Mouse (Mus musculus): Measurements from ENCODE around the gene Dlg3. TPM values are rescaled to one million over a fixed set of nuclear protein-coding genes. Genes with fewer than 3 reads are reported as not detected.

Dlg3 gene
- polyA plus RNA-seq, 1 experiment from 2014 or later = 9.4 TPM

DNA sequence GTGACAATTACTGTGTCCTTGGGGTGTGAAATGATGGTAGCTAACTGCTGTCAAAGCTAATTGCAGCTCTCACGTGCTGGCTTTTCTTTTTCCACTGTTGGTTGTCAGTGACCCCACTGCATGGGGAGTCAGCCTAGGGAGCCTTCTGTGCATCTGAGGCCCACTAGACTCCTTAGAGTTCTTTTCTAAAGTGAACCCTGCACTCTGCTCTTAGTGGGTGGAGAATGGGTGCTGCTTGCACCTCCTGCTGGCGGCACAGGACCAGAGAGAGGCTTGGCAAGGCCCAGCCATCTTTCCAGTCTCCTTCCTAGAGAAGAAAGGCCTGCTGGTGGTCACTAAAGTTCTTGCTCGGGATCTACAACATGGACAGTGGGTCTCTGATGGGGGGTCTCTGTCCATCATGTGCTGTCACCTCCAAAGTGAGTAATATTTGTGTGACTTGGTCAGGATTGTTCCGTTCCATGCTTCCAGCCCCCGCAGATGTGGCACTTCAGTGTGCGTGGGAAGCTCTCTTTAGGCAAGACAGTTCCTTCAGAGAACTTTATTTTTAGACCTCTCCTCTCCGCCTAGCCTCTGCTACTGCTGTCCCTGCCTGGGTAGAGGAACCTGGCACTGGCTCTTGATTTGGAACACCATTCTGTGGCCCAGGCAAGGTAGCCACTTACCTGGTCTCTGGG, 30.5 kb downstream of the Dlg3 start:
- H3K36me3 ChIP-seq = peaks cover 16% of the 10 kb centered on the region
- no peak overlapping the region for H3K4me3 ChIP-seq (replicated peaks)
- H3K9me3 ChIP-seq = no peaks in the 10 kb centered on the region
- H3K27me3 ChIP-seq = no peaks in the 10 kb centered on the region
- no peak for ATAC-seq
- WGBS = 83% methylated on average over 7 of the region's 7 CpGs
- H3K9ac ChIP-seq (replicated peaks) = no peak overlapping the region
- no peak overlapping the region for H3K4me2 ChIP-seq (replicated peaks)
- H3K4me1 ChIP-seq (replicated peaks) = peaks cover 13% of the 10 kb centered on the region; the same call in 1 of the 2 replicates
- no peak overlapping the region for H3K27ac ChIP-seq

DNA sequence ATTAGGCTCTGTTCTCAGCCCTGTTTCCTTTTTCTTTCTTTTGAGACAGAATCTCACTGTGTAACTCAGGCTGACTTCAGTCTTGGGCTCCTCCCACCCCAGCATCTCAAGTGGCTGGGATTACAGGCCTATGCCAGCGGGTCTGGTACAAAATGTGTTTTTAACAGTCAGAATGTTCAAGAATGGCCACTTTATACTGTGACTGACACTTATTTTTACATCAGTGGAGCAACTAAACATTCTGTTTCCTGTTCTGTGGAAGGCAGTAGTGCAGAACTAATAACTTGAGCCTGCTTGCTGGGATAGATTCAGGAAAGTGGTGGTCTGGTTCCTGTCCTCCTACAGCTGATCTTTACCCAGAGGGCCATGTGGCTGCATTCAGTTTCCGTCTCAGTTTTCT, 33.1 kb downstream of the Dlg3 start:
- Histone ChIP-seq H3K9ac (replicated peaks) (no peak overlapping the region), H3K36me3 (peaks cover 16% of the 10 kb centered on the region), H3K9me3 (no peaks in the 10 kb centered on the region), H3K4me3 (replicated peaks) (no peak overlapping the region), H3K27ac (peak overlapping the region; percentile 56; the same call in 1 of the 2 replicates), H3K27me3 (no peaks in the 10 kb centered on the region), H3K4me2 (replicated peaks) (no peak overlapping the region), H3K4me1 (replicated peaks) (peaks cover 5% of the 10 kb centered on the region; the same call in 1 of the 2 replicates)
- ATAC-seq = no peak
- 45% methylated on average over 2 of the region's 2 CpGs for WGBS

- Histone ChIP-seq H3K9me3 (no peaks in the 10 kb centered on the region), H3K4me2 (replicated peaks) (no peak overlapping the region), H3K4me1 (replicated peaks) (peaks cover 3% of the 10 kb centered on the region; the same call in 1 of the 2 replicates), H3K4me3 (replicated peaks) (no peak overlapping the region), H3K9ac (replicated peaks) (no peak overlapping the region), H3K27ac (no peak overlapping the region), H3K36me3 (peaks cover 17% of the 10 kb centered on the region), H3K27me3 (no peaks in the 10 kb centered on the region)
- ATAC-seq = no peak
- WGBS = 75% methylated on average over 6 of the region's 6 CpGs
These were observed 34.5 kb downstream of the Dlg3 start for GRCm38 (mm10) chrX:100802034-100802433.

DNA sequence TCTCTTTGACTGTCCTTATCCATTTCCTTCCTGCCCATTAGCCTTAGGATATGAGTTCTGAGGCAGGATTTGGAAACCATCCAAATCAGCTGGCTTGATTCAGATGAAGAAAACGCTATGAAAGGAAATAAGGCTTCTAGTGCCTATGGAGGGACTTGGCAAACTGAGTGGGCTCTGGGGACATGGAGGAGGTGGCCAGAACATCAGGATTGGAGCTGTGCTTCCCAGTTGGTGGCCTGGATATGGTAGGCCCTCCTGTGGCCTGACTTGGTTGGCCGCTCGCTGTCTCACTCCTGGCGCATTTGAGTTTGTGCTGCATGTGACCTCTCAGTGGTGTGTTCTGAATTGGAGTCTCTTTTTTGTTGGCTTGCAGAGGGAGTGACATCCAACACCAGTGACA, 43.6 kb downstream of the Dlg3 start:
- H3K4me1 ChIP-seq (replicated peaks) = no peaks in the 10 kb centered on the region
- no peak for ATAC-seq
- no peaks in the 10 kb centered on the region for H3K9me3 ChIP-seq
- no peak overlapping the region for H3K4me2 ChIP-seq (replicated peaks)
- no peaks in the 10 kb centered on the region for H3K27me3 ChIP-seq
- no peak overlapping the region for H3K4me3 ChIP-seq (replicated peaks)
- WGBS = 88% methylated on average over 4 of the region's 4 CpGs
- no peak overlapping the region for H3K9ac ChIP-seq (replicated peaks)
- no peak overlapping the region for H3K27ac ChIP-seq
- peaks cover 89% of the 10 kb centered on the region for H3K36me3 ChIP-seq

GRCm38 (mm10) chrX:100814139-100814538, 46.6 kb downstream of the Dlg3 start:
- 82% methylated on average over 8 of the region's 8 CpGs for WGBS
- H3K36me3 ChIP-seq = peaks cover 83% of the 10 kb centered on the region

DNA sequence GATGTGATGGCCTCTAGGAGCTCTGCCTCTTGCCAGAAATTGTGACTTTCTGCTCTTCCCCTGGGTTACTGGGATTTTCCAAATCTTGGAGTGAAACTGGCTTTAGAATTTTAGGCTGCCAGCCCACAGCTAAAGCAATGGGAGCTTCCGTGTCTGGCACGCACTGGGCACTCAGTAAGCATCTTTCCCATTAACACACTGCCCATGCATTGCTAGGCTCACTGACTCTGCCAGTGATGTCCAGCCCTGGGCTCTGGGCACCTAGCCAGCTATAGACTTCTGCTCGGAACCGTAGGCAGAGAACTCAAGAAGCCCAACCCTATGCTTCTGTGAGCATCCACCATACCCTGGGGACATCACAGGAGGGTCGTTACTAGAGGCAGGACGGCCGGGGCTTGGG, 48.2 kb downstream of the Dlg3 start:
- 90% methylated on average over 7 of the region's 7 CpGs for WGBS
- Histone ChIP-seq H3K27me3 (no peaks in the 10 kb centered on the region), H3K9me3 (no peaks in the 10 kb centered on the region), H3K4me1 (replicated peaks) (no peaks in the 10 kb centered on the region), H3K9ac (replicated peaks) (no peak overlapping the region), H3K27ac (no peak overlapping the region), H3K4me2 (replicated peaks) (no peak overlapping the region), H3K4me3 (replicated peaks) (no peak overlapping the region), H3K36me3 (peaks cover 67% of the 10 kb centered on the region)
- no peak for ATAC-seq

More at GRCm38 (mm10) chrX:100814139-100814538, 46.6 kb downstream of the Dlg3 start:
- H3K4me1 ChIP-seq (replicated peaks) = no peaks in the 10 kb centered on the region
- H3K4me3 ChIP-seq (replicated peaks) = no peak overlapping the region
- H3K9ac ChIP-seq (replicated peaks) = no peak overlapping the region
- no peaks in the 10 kb centered on the region for H3K27me3 ChIP-seq
- no peak overlapping the region for H3K4me2 ChIP-seq (replicated peaks)
- ATAC-seq = no peak
- no peaks in the 10 kb centered on the region for H3K9me3 ChIP-seq
- H3K27ac ChIP-seq = no peak overlapping the region

DNA sequence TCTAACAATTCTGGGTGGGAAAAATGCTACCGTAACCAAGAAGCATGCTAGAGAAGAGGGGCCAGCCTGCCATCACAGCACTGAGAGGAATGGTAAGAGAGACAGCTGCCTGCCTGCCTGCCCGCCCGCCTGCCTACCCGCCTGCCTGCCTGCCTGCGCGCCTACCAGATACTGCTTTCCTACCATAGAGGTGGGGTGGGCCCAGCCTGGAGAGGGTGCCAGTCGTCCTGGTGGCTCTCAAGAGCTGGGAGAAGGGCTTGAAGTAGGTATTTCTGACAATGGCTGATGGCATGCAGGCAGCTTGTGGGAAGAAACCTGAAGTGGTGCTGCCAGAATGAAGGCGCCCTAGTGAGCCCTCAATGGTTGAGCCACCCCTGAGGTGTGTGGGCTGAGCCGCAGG, 51.2 kb downstream of the Dlg3 start:
- no peaks in the 10 kb centered on the region for H3K27me3 ChIP-seq
- H3K9ac ChIP-seq (replicated peaks) = no peak overlapping the region
- WGBS = 92% methylated on average over 9 of the region's 9 CpGs
- 0 out of 2 replicates have a peak, but pooled peaks cover 4% of the 10 kb centered on the region for H3K4me1 ChIP-seq (replicated peaks)
- no peak for ATAC-seq
- H3K27ac ChIP-seq = no peak overlapping the region
- peaks cover 41% of the 10 kb centered on the region for H3K36me3 ChIP-seq
- no peak overlapping the region for H3K4me2 ChIP-seq (replicated peaks)
- H3K4me3 ChIP-seq (replicated peaks) = no peak overlapping the region
- no peaks in the 10 kb centered on the region for H3K9me3 ChIP-seq

DNA sequence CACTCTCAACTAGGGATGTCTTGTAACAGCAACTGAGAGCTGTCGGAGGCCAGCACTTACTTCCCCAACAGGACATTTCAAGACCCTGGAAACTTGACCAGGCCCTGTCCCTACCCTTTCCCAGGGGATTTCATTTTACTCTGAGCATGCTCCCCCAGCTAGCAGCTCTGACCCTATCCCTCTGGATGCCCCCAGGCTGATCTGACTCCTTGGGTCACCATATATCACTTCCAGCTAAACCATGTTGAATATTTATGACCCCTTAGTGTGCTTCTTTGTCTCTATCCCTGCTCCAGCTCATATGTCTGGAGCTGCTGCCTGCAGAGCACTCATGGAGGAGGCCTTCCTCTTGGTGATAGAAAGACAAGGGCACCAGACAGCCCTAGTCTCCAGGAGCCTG, 53.6 kb downstream of the Dlg3 start:
- 79% methylated on average over 1 of the region's 1 CpGs for WGBS

DNA sequence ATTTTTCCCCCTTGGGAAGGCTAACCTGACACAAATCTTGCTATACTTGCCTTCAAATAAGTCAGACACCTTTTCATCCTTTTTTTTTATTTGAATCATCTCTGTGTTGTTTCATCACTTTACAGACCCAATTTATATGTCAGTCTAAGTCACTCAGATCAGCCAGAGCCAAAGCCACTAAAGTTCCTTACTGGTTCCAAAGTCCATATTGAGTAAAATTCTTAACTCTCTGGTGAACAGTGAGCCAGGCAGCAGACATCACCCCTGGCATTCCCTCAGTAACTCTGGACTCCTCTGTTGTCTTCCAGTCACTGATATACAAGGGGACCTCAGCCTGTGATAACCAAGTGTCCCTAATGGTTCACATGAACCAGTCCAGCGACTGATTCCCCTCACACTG, 58.0 kb downstream of the Dlg3 start:
- WGBS = 80% methylated on average over 1 of the region's 1 CpGs

More for the DNA sequence above, 53.6 kb downstream of the Dlg3 start:
- peak; percentile 46; the same call in 1 of the 2 replicates for ATAC-seq
- no peak overlapping the region for H3K4me2 ChIP-seq (replicated peaks)
- H3K4me3 ChIP-seq (replicated peaks) = no peak overlapping the region
- no peak overlapping the region for H3K9ac ChIP-seq (replicated peaks)
- H3K27me3 ChIP-seq = no peaks in the 10 kb centered on the region
- H3K27ac ChIP-seq = no peak overlapping the region
- H3K9me3 ChIP-seq = no peaks in the 10 kb centered on the region
- H3K4me1 ChIP-seq (replicated peaks) = 0 out of 2 replicates have a peak, but pooled peaks cover 4% of the 10 kb centered on the region
- H3K36me3 ChIP-seq = peaks cover 16% of the 10 kb centered on the region

DNA sequence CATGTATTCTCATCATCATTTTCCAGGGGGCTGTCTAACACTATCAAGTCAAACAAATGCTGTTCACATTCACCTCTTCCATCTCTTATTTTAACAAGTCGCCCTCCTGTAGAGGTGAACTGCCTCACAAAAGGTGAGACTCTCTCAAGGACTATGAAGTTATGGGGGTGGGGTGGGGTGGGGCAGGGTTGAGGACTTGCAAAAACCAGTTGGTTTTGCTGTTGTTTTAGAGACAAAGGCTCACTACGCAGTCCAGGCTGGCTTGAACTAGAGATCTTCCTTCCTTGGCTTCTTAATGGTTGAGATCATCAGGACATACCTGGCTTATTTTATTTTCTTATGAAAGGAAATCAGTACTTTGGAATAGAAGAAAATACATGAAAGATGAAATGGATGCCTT, 65.3 kb downstream of the Dlg3 start:
- 77% methylated on average over 2 of the region's 2 CpGs for WGBS
- no peak for ATAC-seq
- no peaks in the 10 kb centered on the region for H3K9me3 ChIP-seq
- no peaks in the 10 kb centered on the region for H3K4me1 ChIP-seq (replicated peaks)
- H3K27me3 ChIP-seq = peaks cover 4% of the 10 kb centered on the region; the same call in 1 of the 2 replicates
- no peak overlapping the region for H3K4me2 ChIP-seq (replicated peaks)
- H3K27ac ChIP-seq = no peak overlapping the region
- H3K4me3 ChIP-seq (replicated peaks) = no peak overlapping the region
- H3K9ac ChIP-seq (replicated peaks) = no peak overlapping the region
- no peaks in the 10 kb centered on the region for H3K36me3 ChIP-seq

More for the DNA sequence above, 58.0 kb downstream of the Dlg3 start:
- ATAC-seq = no peak
- H3K9me3 ChIP-seq = no peaks in the 10 kb centered on the region
- H3K27me3 ChIP-seq = no peaks in the 10 kb centered on the region
- H3K4me3 ChIP-seq (replicated peaks) = no peak overlapping the region
- H3K4me2 ChIP-seq (replicated peaks) = no peak overlapping the region
- H3K4me1 ChIP-seq (replicated peaks) = 0 out of 2 replicates have a peak, but pooled peaks cover 4% of the 10 kb centered on the region
- H3K27ac ChIP-seq = no peak overlapping the region
- H3K9ac ChIP-seq (replicated peaks) = no peak overlapping the region
- no peaks in the 10 kb centered on the region for H3K36me3 ChIP-seq

GRCm38 (mm10) chrX:100839211-100839610, 71.7 kb downstream of the Dlg3 start:
- no peak overlapping the region for H3K27ac ChIP-seq
- peaks cover 7% of the 10 kb centered on the region; the same call in 1 of the 2 replicates for H3K27me3 ChIP-seq
- H3K36me3 ChIP-seq = no peaks in the 10 kb centered on the region
- no peak overlapping the region for H3K4me3 ChIP-seq (replicated peaks)
- H3K9ac ChIP-seq (replicated peaks) = no peak overlapping the region
- no peak overlapping the region for H3K4me2 ChIP-seq (replicated peaks)
- H3K9me3 ChIP-seq = no peaks in the 10 kb centered on the region
- no peak for ATAC-seq
- H3K4me1 ChIP-seq (replicated peaks) = no peaks in the 10 kb centered on the region
